In genomic region chr2:25246183-25247072, GRCm38 (mm10) we compare ENCODE assay signal across 12 mouse cellular contexts. TPM values are rescaled to one million over a fixed set of nuclear protein-coding genes. Genes with fewer than 3 reads are reported as not detected.
DNase-seq lines count a peak whose midpoint lies in the region; ATAC-seq lines count a peak whose summit lies in the region.
"Had no signal": no experiment of that assay in that cellular context is flagged by ENCODE, and none has a peak within 500 bp of the region (broad histone marks: within the 10 kb centered on the region; RNA-seq: fewer than 3 reads in every experiment).

AL732309.1 (minus strand) TSS chr2:25246863.

- H3K4me3 ChIP-seq in embryonic facial prominence, embryonic 12.5 days = no peak within 1 kb of the TSS
- no peak within 1 kb of the TSS for H3K4me3 ChIP-seq in embryonic facial prominence, embryonic 10.5 days
- H3K4me3 ChIP-seq in megakaryocyte, embryonic 14.5 days (replicated peaks) = peak within 1 kb of the TSS; percentile 31

- H3K4me1 ChIP-seq in embryonic facial prominence, embryonic 12.5 days = peaks cover 13% of the 10 kb centered on the region
- H3K4me1 ChIP-seq in embryonic facial prominence, embryonic 10.5 days = peaks cover 19% of the 10 kb centered on the region
- H3K4me1 ChIP-seq in megakaryocyte, embryonic 14.5 days = peaks cover 28% of the 10 kb centered on the region

- H3K36me3 ChIP-seq in embryonic facial prominence, embryonic 12.5 days = peaks cover 48% of the 10 kb centered on the region
- H3K36me3 ChIP-seq in embryonic facial prominence, embryonic 10.5 days (replicated peaks) = peaks cover 67% of the 10 kb centered on the region
- peaks cover 74% of the 10 kb centered on the region for H3K36me3 ChIP-seq in megakaryocyte, embryonic 14.5 days (replicated peaks; ENCODE audit: low read length)

- H3K9ac ChIP-seq in embryonic facial prominence, embryonic 12.5 days = peak within 1 kb of the TSS; percentile 15; the same call in 1 of the 2 replicates

- ATAC-seq in embryonic facial prominence, embryonic 12.5 days (ENCODE audit: insufficient number of reproducible peaks, insufficient read depth, low FRiP score, low TSS enrichment) = no peak
- ATAC-seq in megakaryocyte, adult 5-6 weeks (ENCODE audit: poor library complexity, severe bottlenecking) = no peak
- ATAC-seq: hindbrain, embryonic 16.5 days had no signal

- no peak for DNase-seq in embryonic facial prominence, embryonic 10.5 days (ENCODE audit: low spot score)
- DNase-seq in cerebellum, adult 9-10 months = peak; percentile 69
- DNase-seq in lung, postnatal 36 days = peak; percentile 53
- no peak for DNase-seq in layer of hippocampus, adult 8-10 months (ENCODE audit: low spot score in 2 of 2)
- DNase-seq in gastrocnemius, postnatal 10 days = no peak
- DNase-seq: heart, adult 11 months had no signal

- no peak within 1 kb of the TSS for H3K27ac ChIP-seq in embryonic facial prominence, embryonic 12.5 days
- no peak within 1 kb of the TSS for H3K27ac ChIP-seq in embryonic facial prominence, embryonic 10.5 days (replicated peaks)

- H3K9me3 ChIP-seq in embryonic facial prominence, embryonic 12.5 days = no peaks in the 10 kb centered on the region
- H3K9me3 ChIP-seq in embryonic facial prominence, embryonic 10.5 days = no peaks in the 10 kb centered on the region
- H3K9me3 ChIP-seq in megakaryocyte, embryonic 14.5 days = no peaks in the 10 kb centered on the region
- H3K9me3 ChIP-seq: G1E had no signal

- peaks cover 28% of the 10 kb centered on the region for H3K27me3 ChIP-seq in embryonic facial prominence, embryonic 12.5 days
- peaks cover 29% of the 10 kb centered on the region for H3K27me3 ChIP-seq in embryonic facial prominence, embryonic 10.5 days (replicated peaks; ENCODE audit: low read depth, poor library complexity, severe bottlenecking)
- peaks cover 28% of the 10 kb centered on the region for H3K27me3 ChIP-seq in megakaryocyte, embryonic 14.5 days (replicated peaks)

- 93% methylated on average over 10 of the region's 10 CpGs for WGBS in embryonic facial prominence, embryonic 12.5 days
- WGBS in embryonic facial prominence, embryonic 10.5 days = 86% methylated on average over 10 of the region's 10 CpGs

- H3K4me2 ChIP-seq in embryonic facial prominence, embryonic 12.5 days (replicated peaks) = no peak within 1 kb of the TSS
- H3K4me2 ChIP-seq: liver, embryonic 11.5 days had no signal

RNA-seq across cellular contexts. Expression of gene AL732309.1, which starts in this region (rescaled TPM):
- 3.8 and 4.2 TPM in 2 replicates for polyA plus RNA-seq in embryonic facial prominence, embryonic 12.5 days (2016; fragmentation: Nextera tagmentation; extraction: Ambion mirVana)
- 6.3 and 7.9 TPM in 2 replicates for polyA plus RNA-seq in embryonic facial prominence, embryonic 10.5 days (2016; fragmentation: Nextera tagmentation; extraction: Ambion mirVana)
- polyA plus RNA-seq in megakaryocyte, embryonic 14.5 days (2012; ENCODE audit: insufficient read depth, low replicate concordance) = 1.1 TPM in 1 of 2 replicates, not detected in the other
- total RNA-seq in megakaryocyte, adult 5-6 weeks (2015) = 4.7 TPM in 2 replicates
- total RNA-seq in megakaryocyte, adult 5-6 weeks (2017) = 1.7 TPM in 1 of 2 replicates, not detected in the other
- total RNA-seq in layer of hippocampus, adult 8-10 months (2022) = 1 to 10 TPM; 3.3 to 5.5 (median 4.4) TPM
- total RNA-seq in gastrocnemius, postnatal 10 days (2021) = 1 to 10 TPM; 1.3 to 1.4 TPM

Comparison
In these comparisons a context has a peak if more than half of its experiments do, and no peak if none do; other contexts are left out.
1. DNase-seq: peak in cerebellum, adult 9-10 months (single experiment) and lung, postnatal 36 days (single experiment); none in embryonic facial prominence, embryonic 10.5 days (single experiment), layer of hippocampus, adult 8-10 months (0 of 2) and gastrocnemius, postnatal 10 days (single experiment).